Comparison of ENCODE assay signal across 24 mouse cellular contexts in the genomic region with DNA sequence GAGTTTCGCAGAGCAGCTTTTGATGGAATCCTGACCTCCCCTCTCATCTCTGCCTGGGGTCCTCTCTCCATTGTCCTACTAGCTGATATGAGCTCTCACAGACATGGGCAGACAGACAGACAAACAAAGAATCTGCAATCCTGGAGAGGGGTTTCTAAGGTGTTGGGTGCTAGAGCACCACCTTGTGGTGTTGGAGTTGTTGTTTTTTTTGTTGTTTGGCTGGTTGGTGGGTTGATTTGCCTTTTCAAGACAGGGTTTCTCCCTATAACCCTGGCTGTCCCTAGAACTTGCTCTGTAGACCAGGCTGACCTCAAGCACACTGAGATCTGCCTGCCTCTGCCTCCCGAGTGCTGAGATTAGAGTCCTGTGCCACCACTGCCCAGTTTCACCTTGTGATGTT. TPM values are rescaled to one million over a fixed set of nuclear protein-coding genes. Genes with fewer than 3 reads are reported as not detected.
DNase-seq lines count a peak whose midpoint lies in the region; TF ChIP-seq lines count a peak whose summit lies in the region.
"Had no signal": no experiment of that assay in that cellular context is flagged by ENCODE, and none has a peak within 500 bp of the region (broad histone marks: within the 10 kb centered on the region; RNA-seq: fewer than 3 reads in every experiment).

No protein-coding gene starts in this region.

- DNase-seq in cerebellum, adult 9-10 months: peak; percentile 10
- no peak for DNase-seq in cerebellum, postnatal 4 days (ENCODE audit: low spot score in 2 of 2)
- DNase-seq in left cerebral cortex, adult 2 months (ENCODE audit: extremely low spot score in 1 of 2, low spot score in 2 of 2): no peak
- no peak for DNase-seq in left cerebral cortex, postnatal 36 days (ENCODE audit: low spot score in 2 of 2)
- peak; percentile 35 for DNase-seq in 416B (ENCODE audit: low read depth)
- DNase-seq in adrenal gland, postnatal 4 days (ENCODE audit: low spot score in 2 of 2): no peak
- no peak for DNase-seq in embryo, embryonic 11 days
- DNase-seq: adrenal gland, adult 8-10 months; B cell, adult 2 months; cerebellum, postnatal 36 days; right cerebral cortex, postnatal 4 days; thymus, postnatal 4 days had no signal

- no peak overlapping the region for H3K27ac ChIP-seq in left cerebral cortex, adult 2 months
- H3K27ac ChIP-seq in bone marrow macrophage, adult 2 months (ENCODE audit: insufficient read depth, low read depth, low read length): no peak overlapping the region
- H3K27ac ChIP-seq: embryonic facial prominence, embryonic 15.5 days; forebrain, embryonic 12.5 days; heart, embryonic 10.5 days; intestine, embryonic 15.5 days; limb, embryonic 15.5 days; stomach, embryonic 15.5 days had no signal

- peak; percentile 19; the same call in 1 of the 2 replicates for TF ChIP-seq CTCF in left cerebral cortex, adult 2 months (IDR thresholded peaks at IDR 0.05)
- 0 out of 2 replicates have a peak, but pooled peaks have one; percentile 5 for TF ChIP-seq CTCF in bone marrow macrophage, adult 2 months (IDR thresholded peaks at IDR 0.05; ENCODE audit: low read depth, low read length)

- no peak overlapping the region for H3K4me3 ChIP-seq in left cerebral cortex, adult 2 months
- H3K4me3 ChIP-seq in bone marrow macrophage, adult 2 months (ENCODE audit: insufficient read depth, low read length): no peak overlapping the region
- H3K4me3 ChIP-seq: embryonic facial prominence, embryonic 15.5 days; forebrain, embryonic 12.5 days; heart, embryonic 10.5 days; intestine, embryonic 15.5 days; limb, embryonic 15.5 days; stomach, embryonic 15.5 days had no signal

- no peak for TF ChIP-seq POLR2A in bone marrow macrophage, adult 2 months (IDR thresholded peaks at IDR 0.05; ENCODE audit: borderline replicate concordance, low read depth, low read length)

- intact Hi-C loops in left cerebral cortex, adult 2 months (cut with DNase I): loop anchor here (2.0 to 5.0 kb wide), 2 partner anchors 47 to 163 kb away; no protein-coding TSS in a partner anchor
- intact Hi-C loops in left cerebral cortex, postnatal 36 days (cut with DNase I): loop anchor here (5.0 kb wide), 1 partner anchor 47 kb away; no protein-coding TSS in a partner anchor

- H3K4me1 ChIP-seq in bone marrow macrophage, adult 2 months (ENCODE audit: control insufficient read depth, insufficient read depth, low read length): no peaks in the 10 kb centered on the region

RNA-seq across cellular contexts. Expression of a gene that starts 3.1 kb away (rescaled TPM):
- 100 to 1,000 TPM; 178 to 194 TPM for total RNA-seq in left cerebral cortex, adult 2 months (2021)
- 100 to 1,000 TPM; 201 to 207 TPM for total RNA-seq in left cerebral cortex, postnatal 36 days (2021)
- 2.9 and 3.8 TPM in 2 replicates for polyA plus RNA-seq in bone marrow macrophage, adult 2 months (2012; ENCODE audit: insufficient read depth, insufficient read length, missing spikeins)
- total RNA-seq in adrenal gland, postnatal 4 days (2021): 10 to 100 TPM; 24.8 to 27.3 TPM
- total RNA-seq: hematopoietic stem cell, adult 5-6 weeks had no signal

RNA-seq across cellular contexts. Expression of a gene that starts 17.9 kb away (rescaled TPM):
- total RNA-seq in left cerebral cortex, adult 2 months (2021): not detected
- total RNA-seq in left cerebral cortex, postnatal 36 days (2021): not detected
- polyA plus RNA-seq in bone marrow macrophage, adult 2 months (2012; ENCODE audit: insufficient read depth, insufficient read length, missing spikeins): not detected in 2 replicates
- total RNA-seq in adrenal gland, postnatal 4 days (2021): not detected
- total RNA-seq: adrenal gland, adult 8-10 months; gastrocnemius, adult 18-20 months; hematopoietic stem cell, adult 5-6 weeks; left cerebral cortex, adult 18-20 months had no signal
- polyA plus RNA-seq: embryonic facial prominence, embryonic 15.5 days; forebrain, embryonic 12.5 days; heart, embryonic 10.5 days; large intestine, adult 2 months; limb, embryonic 15.5 days; lung, embryonic 16.5 days; stomach, embryonic 15.5 days had no signal

RNA-seq across cellular contexts. Expression of a gene that starts 31.4 kb away (rescaled TPM):
- not detected for total RNA-seq in left cerebral cortex, adult 2 months (2021)
- total RNA-seq in left cerebral cortex, postnatal 36 days (2021): not detected
- not detected in 2 replicates for polyA plus RNA-seq in bone marrow macrophage, adult 2 months (2012; ENCODE audit: insufficient read depth, insufficient read length, missing spikeins)
- total RNA-seq in adrenal gland, postnatal 4 days (2021): not detected
- total RNA-seq: adrenal gland, adult 8-10 months; gastrocnemius, adult 18-20 months; hematopoietic stem cell, adult 5-6 weeks; left cerebral cortex, adult 18-20 months had no signal
- polyA plus RNA-seq: embryonic facial prominence, embryonic 15.5 days; forebrain, embryonic 12.5 days; heart, embryonic 10.5 days; intestine, embryonic 15.5 days; large intestine, adult 2 months; limb, embryonic 15.5 days; lung, embryonic 16.5 days; stomach, embryonic 15.5 days had no signal

RNA-seq across cellular contexts. Expression of a gene that starts 37.4 kb away (rescaled TPM):
- 1 to 10 TPM; 8.1 to 8.2 TPM for total RNA-seq in left cerebral cortex, adult 2 months (2021)
- 1 to 10 TPM; 6.1 to 6.7 TPM for total RNA-seq in left cerebral cortex, postnatal 36 days (2021)
- 23.3 and 27.5 TPM in 2 replicates for polyA plus RNA-seq in bone marrow macrophage, adult 2 months (2012; ENCODE audit: insufficient read depth, insufficient read length, missing spikeins)
- total RNA-seq in adrenal gland, postnatal 4 days (2021): 1 to 10 TPM; 5.3 to 5.4 TPM

Comparison
In these comparisons a context has a peak if more than half of its experiments do, and no peak if none do; other contexts are left out.
1. DNase-seq: peak in cerebellum, adult 9-10 months (single experiment) and 416B (single experiment); none in cerebellum, postnatal 4 days (0 of 2), left cerebral cortex, adult 2 months (0 of 2), left cerebral cortex, postnatal 36 days (0 of 2), adrenal gland, postnatal 4 days (0 of 2) and embryo, embryonic 11 days (single experiment).
2. RNA of a gene that starts 3.1 kb away (total RNA-seq): 201 to 207 TPM in left cerebral cortex, postnatal 36 days and 178 to 194 TPM in left cerebral cortex, adult 2 months; 24.8 to 27.3 TPM in adrenal gland, postnatal 4 days; every median in the first group is over 4 times any median in the second.